Mouse (Mus musculus) pancreas, adult 10 weeks (tissue): ENCODE results near the gene Nsun7. TPM values are rescaled to one million over a fixed set of nuclear protein-coding genes. Genes with fewer than 3 reads are reported as not detected.

ENCODE experiments used
- polyA plus RNA-seq: library from polyadenylated mRNA; stranded (reverse); fragments of 350-450 nt; fragmentation: Illumina TruSeq; extraction: RNeasy Lipid Tissue Mini Kit (QIAGEN cat#74804); gene quantifications from one replicate; pipeline ENCODE4 v1.2.3, GENCODE M21; 2015; ENCODE audit warnings: low read depth, low replicate concordance; ENCODE audit not compliant: insufficient read depth

Gene Nsun7
- 0.22 TPM for polyA plus RNA-seq

GRCm38 (mm10) chr5:66259756-66260448 is at the start of gene Nsun7:
Gene Nsun7, plus strand, starts transcription at chr5:66259897.

Other genes with a start within 250 kb of the Nsun7 start
- 5.8 TPM for gene Rbm47, start 86.8 kb upstream of the Nsun7 start, polyA plus RNA-seq